Mouse (Mus musculus) heart, embryonic 16.5 days (tissue): ENCODE results near the gene Prss45. TPM values are rescaled to one million over a fixed set of nuclear protein-coding genes. Genes with fewer than 3 reads are reported as not detected.

ENCODE experiments used
- ATAC-seq: fragments of 200-750 bp; cut with Nextera tagmentation; replicated peaks from 2 replicates; pipeline ENCODE4 v1.8.0; 2017; ENCODE audit warnings: moderate number of reproducible peaks; ENCODE audit not compliant: insufficient read depth, low FRiP score; ENCODE audit errors: extremely low read depth
- H3K27ac ChIP-seq: fragments of 300-500 bp; sonication (generic); 2 replicates; pipeline ENCODE4 v1.5.1; 2014; ENCODE audit warnings: mild to moderate bottlenecking, low read length, control low read depth, moderate library complexity
- H3K27me3 ChIP-seq: fragments of 300-500 bp; sonication (generic); 2 replicates; pipeline ENCODE4 v1.6.1; 2014; ENCODE audit warnings: low read length, mixed read lengths; ENCODE audit not compliant: control insufficient read depth, insufficient read depth
- H3K36me3 ChIP-seq: fragments of 300-500 bp; sonication (generic); 2 replicates; pipeline ENCODE4 v1.6.1; 2014; ENCODE audit not compliant: control insufficient read depth, insufficient read depth
- H3K4me1 ChIP-seq: fragments of 300-500 bp; sonication (generic); 2 replicates; pipeline ENCODE4 v1.6.1; 2014; ENCODE audit warnings: low read length, mixed read lengths; ENCODE audit not compliant: control insufficient read depth, insufficient read depth
- H3K4me2 ChIP-seq: fragments of 300-500 bp; sonication (generic); 2 replicates; pipeline ENCODE4 v1.6.1; 2014; ENCODE audit warnings: low read depth, mild to moderate bottlenecking, control low read depth, low read length
- H3K4me3 ChIP-seq: fragments of 300-500 bp; sonication (generic); 2 replicates; pipeline ENCODE4 v1.5.1; 2014; ENCODE audit warnings: mild to moderate bottlenecking, control low read depth, low read length
- H3K9ac ChIP-seq: fragments of 300-500 bp; sonication (generic); 2 replicates; pipeline ENCODE4 v1.6.1; 2014; ENCODE audit warnings: low read length, control low read depth
- H3K9me3 ChIP-seq: fragments of 300-500 bp; sonication (generic); replicated peaks from 2 replicates; pipeline ENCODE4 v1.6.1; 2016; ENCODE audit warnings: low read length; ENCODE audit not compliant: control insufficient read depth
- WGBS: fragments of 180-500 bp; shearing (Covaris S2); extraction: QIAGEN DNeasy Blood & Tissue Kit; methylation state at CpG from one replicate; pipeline ENCODE4 v1.1.7; 2014; 5-methylcytosine and 5-hydroxymethylcytosine counted together
- polyA plus RNA-seq: library from polyadenylated mRNA; unstranded; fragments of >200 nt; fragmentation: Nextera tagmentation; extraction: Ambion mirVana; gene quantifications from 2 replicates; pipeline ENCODE4 v1.2.1, GENCODE M21; 2015

Gene Prss45
- polyA plus RNA-seq, 1 experiment from 2014 or later, result 0.26 TPM

- Histone ChIP-seq H3K4me2 (no peak overlapping the region), H3K9me3 (no peaks in the 10 kb centered on the region), H3K36me3 (no peaks in the 10 kb centered on the region), H3K9ac (no peak overlapping the region), H3K27me3 (0 out of 2 replicates have a peak, but pooled peaks cover 5% of the 10 kb centered on the region), H3K27ac (no peak overlapping the region), H3K4me3 (no peak overlapping the region), H3K4me1 (peaks cover 28% of the 10 kb centered on the region)
- ATAC-seq, result no peak
- 66% methylated on average over 7 of the region's 7 CpGs for WGBS
Observed at GRCm38 (mm10) chr9:110881953-110882352, 47.6 kb downstream of the Prss45 start.

GRCm38 (mm10) chr9:110887388-110888303, 53.3 kb downstream of the Prss45 start:
- no peak overlapping the region for H3K27ac ChIP-seq
- no peak for ATAC-seq
- H3K9ac ChIP-seq, result no peak overlapping the region
- 63% methylated on average over 9 of the region's 9 CpGs for WGBS
- peaks cover 2% of the 10 kb centered on the region; the same call in 1 of the 2 replicates for H3K4me1 ChIP-seq
- H3K36me3 ChIP-seq, result no peaks in the 10 kb centered on the region
- H3K4me3 ChIP-seq, result no peak overlapping the region
- H3K27me3 ChIP-seq, result no peaks in the 10 kb centered on the region
- H3K9me3 ChIP-seq, result no peaks in the 10 kb centered on the region
- H3K4me2 ChIP-seq, result no peak overlapping the region

GRCm38 (mm10) chr9:110888935-110889334, 54.5 kb downstream of the Prss45 start:
- WGBS, result 87% methylated on average over 14 of the region's 14 CpGs
- Histone ChIP-seq H3K27me3 (no peaks in the 10 kb centered on the region), H3K4me1 (peaks cover 2% of the 10 kb centered on the region; the same call in 1 of the 2 replicates), H3K4me3 (no peak overlapping the region), H3K9ac (no peak overlapping the region), H3K36me3 (no peaks in the 10 kb centered on the region), H3K9me3 (no peaks in the 10 kb centered on the region), H3K27ac (no peak overlapping the region), H3K4me2 (no peak overlapping the region)
- no peak for ATAC-seq

- no peaks in the 10 kb centered on the region for H3K9me3 ChIP-seq
- no peak overlapping the region for H3K4me2 ChIP-seq
- WGBS, result 20% methylated on average over 20 of the region's 21 CpGs
- no peak overlapping the region for H3K4me3 ChIP-seq
- ATAC-seq, result no peak
- H3K27ac ChIP-seq, result no peak overlapping the region
- no peak overlapping the region for H3K9ac ChIP-seq
- no peaks in the 10 kb centered on the region for H3K36me3 ChIP-seq
- no peaks in the 10 kb centered on the region for H3K27me3 ChIP-seq
- peaks cover 2% of the 10 kb centered on the region; the same call in 1 of the 2 replicates for H3K4me1 ChIP-seq
Observed at GRCm38 (mm10) chr9:110890026-110890783, 55.8 kb downstream of the Prss45 start.

Other genes starting within 250 kb of the Prss45 start
- 16.4 and 17.2 TPM in 2 replicates for gene Nradd, start 210.1 kb upstream of the Prss45 start, polyA plus RNA-seq
- gene Nbeal2, start 180.4 kb upstream of the Prss45 start, polyA plus RNA-seq, result 3.3 and 3.8 TPM in 2 replicates
- 139 and 147 TPM in 2 replicates for gene Ccdc12, start 178.1 kb upstream of the Prss45 start, polyA plus RNA-seq
- 4,391 and 5,295 TPM in 2 replicates for gene Myl3, start 92.7 kb upstream of the Prss45 start, polyA plus RNA-seq
- 21.0 and 26.3 TPM in 2 replicates for gene Pth1r, start 87.4 kb upstream of the Prss45 start, polyA plus RNA-seq
- gene Prss42, start 36.4 kb upstream of the Prss45 start, polyA plus RNA-seq, result 0.15 TPM in 1 of 2 replicates, not detected in the other
- not detected in 2 replicates for gene Prss44, start 20.6 kb upstream of the Prss45 start, polyA plus RNA-seq
- not detected in 2 replicates for gene Prss43, start 7.9 kb upstream of the Prss45 start, polyA plus RNA-seq
- not detected in 2 replicates for gene Prss46, start 9.9 kb downstream of the Prss45 start, polyA plus RNA-seq
- gene Prss50, start 23.4 kb downstream of the Prss45 start, polyA plus RNA-seq, result not detected in 2 replicates
- 3.1 and 4.4 TPM in 2 replicates for gene Als2cl, start 45.3 kb downstream of the Prss45 start, polyA plus RNA-seq
- 1.2 and 1.7 TPM in 2 replicates for gene Tmie, start 45.5 kb downstream of the Prss45 start, polyA plus RNA-seq
- gene Fam240a, start 82.3 kb downstream of the Prss45 start, polyA plus RNA-seq, result not detected in 2 replicates
- gene Tdgf1, start 111.6 kb downstream of the Prss45 start, polyA plus RNA-seq, result not detected in 2 replicates
- 8.1 and 8.6 TPM in 2 replicates for gene Lrrc2, start 117.0 kb downstream of the Prss45 start, polyA plus RNA-seq
- 0.13 and 0.29 TPM in 2 replicates for gene Rtp3, start 156.0 kb downstream of the Prss45 start, polyA plus RNA-seq
- gene Ltf, start 184.7 kb downstream of the Prss45 start, polyA plus RNA-seq, result 1.8 and 3.2 TPM in 2 replicates
- 5.0 and 5.9 TPM in 2 replicates for gene Ccrl2, start 222.9 kb downstream of the Prss45 start, polyA plus RNA-seq